Mouse (Mus musculus) T-cell, adult 2 months (primary cell): ENCODE results near the gene Wdr81.

Experiments used
- DNase-seq: peaks from one replicate; pipeline ENCODE4 v3.0.0; 2022; ENCODE audit warnings: low spot score

The Wdr81 gene

DNA sequence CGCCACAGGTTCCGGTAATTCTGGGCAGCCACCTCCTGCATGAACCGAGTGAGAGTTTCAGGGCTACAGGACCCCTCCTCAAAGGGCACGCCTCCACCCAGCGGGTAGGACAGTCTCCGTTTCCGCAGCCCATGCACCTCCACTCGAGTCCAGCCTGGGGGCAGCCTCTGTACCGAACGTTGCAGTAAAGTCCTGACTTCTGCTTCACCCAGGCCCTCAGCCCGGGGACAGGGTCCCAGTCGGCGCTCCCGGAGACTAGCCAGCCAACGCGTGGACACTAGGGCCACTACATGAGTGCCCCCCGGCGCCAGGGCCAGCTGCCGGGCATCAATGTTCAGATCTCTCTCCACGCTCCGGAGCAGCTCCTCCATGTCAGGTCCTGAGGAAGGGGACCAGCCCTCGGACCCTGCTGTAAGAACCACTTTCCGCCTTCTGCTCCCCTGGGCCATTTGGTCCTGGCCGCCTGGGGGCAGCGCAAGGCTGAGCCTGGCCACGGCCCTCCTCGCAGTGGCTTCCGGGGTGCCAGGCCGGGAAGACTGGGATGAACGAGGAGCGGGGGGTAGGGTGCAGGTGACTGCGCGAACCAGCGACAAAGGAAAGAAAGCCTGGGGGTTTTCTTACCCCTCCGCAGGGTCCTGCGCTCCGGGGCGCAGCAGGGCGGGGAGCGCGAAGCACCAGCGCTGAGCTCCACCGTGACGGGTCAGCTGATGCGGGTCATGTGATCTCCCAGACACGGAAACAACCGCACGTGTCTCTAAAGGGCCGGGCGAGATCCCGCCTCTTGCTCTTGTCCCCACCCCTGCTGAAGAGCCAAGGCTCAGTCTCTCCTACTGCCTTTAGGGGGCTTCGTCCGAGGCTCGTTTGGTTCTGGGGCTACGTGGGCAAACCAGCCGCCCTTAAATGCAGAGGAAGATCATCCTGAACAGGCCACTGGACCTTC is at the start of gene Wdr81:
Gene Wdr81, minus strand, starts transcription at position 727 of the 940 bp plus-strand sequence.
- peak; percentile 87 for DNase-seq

DNA sequence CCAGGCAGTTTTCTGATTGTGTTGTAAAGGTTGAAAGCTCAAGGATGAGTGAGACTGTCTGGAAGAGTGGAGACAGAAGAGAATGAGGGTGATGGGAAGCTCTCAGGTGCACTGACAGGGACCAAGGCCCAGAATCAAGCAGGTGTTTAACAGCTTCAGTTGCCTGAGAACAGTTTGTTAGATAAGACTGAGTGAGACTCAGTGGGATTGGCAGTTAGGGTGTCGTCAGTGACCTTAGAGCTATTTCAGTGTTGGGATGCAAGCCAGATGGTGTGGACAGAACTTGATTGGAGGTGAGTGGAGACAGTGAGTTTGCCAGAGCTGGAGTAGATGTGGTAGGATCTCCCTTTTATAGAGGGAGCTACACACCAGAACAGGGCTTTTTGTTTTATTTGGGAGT is 43.6 kb upstream of the Wdr81 start:
- DNase-seq, result no peak

DNA sequence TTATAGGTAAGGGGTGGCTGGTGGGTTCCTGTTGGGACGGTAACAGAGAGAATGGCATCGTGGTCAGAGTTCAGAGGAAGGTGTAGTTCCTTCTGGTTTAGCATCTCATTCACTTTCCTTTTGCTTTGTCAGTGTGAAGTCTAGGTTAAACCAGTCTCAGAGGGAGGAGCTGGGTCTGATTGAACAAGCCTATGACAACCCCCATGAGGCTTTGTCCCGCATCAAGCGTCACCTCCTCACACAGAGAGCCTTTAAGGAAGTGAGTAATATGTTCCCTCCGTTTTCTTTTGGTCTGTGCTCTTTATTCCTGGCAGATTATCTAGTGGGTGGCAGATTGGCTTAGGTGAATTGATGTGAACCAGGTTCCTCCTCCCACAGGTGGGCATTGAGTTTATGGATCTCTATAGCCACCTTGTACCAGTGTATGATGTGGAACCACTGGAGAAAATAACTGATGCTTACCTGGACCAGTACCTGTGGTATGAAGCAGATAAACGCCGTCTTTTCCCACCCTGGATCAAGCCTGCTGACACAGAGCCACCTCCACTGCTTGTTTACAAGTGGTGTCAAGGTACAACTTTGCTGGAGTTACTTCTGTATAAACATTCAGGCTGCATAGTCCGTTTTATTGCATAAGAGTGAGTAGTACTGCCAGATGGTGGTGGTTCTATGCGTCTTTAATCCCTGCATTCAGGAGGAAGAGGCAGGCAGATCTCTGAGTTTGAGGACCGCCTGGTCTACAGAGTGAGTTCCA is 40.0 kb upstream of the Wdr81 start:
- DNase-seq, result no peak

DNA sequence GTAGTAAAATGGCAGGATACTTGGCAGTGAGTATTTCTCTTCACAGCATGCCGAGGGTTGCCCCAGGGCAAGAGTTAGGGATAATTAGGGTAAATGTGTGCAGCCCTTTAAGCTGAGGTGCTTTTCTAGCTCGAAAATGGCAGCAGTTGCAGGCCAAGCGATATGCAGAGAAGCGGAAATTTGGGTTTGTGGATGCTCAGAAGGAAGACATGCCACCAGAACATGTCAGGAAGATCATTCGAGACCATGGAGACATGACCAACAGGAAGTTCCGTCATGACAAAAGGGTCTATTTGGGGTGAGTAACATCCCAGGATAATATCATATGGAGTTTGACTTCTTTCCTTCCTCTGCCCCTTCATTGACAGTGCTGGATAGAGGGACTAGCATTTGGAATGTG is 33.0 kb upstream of the Wdr81 start:
- DNase-seq, result no peak

DNA sequence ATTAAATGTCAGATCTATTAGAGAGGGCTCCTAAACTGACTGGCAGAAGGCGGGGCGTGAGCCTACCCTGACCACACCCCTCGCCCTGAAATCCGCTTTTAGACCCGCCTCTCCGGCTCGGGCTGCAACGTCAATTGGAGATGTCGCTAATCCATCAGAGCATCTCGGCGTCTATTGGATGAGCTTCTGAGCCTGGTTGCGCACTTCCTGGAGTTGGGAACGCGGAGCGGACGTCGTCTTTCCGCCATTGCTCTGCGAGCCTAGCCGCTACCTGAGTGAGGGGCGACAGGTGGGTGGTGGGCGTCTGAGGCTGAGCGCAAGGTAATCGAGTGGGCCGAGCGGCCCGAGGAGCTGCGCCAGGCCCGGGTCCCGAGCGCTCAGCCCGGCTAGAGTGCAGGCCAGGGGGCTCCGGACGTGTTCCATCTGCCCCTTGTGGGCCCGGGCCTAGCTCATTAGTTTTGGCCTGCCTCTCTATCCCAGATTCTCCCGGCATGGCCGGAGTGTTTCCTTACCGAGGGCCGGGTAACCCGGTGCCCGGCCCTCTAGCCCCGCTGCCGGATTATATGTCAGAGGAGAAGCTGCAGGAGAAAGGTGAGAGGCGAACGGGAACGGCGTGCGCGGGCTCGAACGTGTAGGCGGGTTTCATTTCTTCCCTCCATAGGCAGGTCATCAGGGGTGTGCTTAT is 32.2 kb upstream of the Wdr81 start, which contains the start of gene Prpf8:
Gene Prpf8, plus strand, starts transcription at position 216 of the 685 bp plus-strand sequence.
- peak; percentile 97 for DNase-seq

DNA sequence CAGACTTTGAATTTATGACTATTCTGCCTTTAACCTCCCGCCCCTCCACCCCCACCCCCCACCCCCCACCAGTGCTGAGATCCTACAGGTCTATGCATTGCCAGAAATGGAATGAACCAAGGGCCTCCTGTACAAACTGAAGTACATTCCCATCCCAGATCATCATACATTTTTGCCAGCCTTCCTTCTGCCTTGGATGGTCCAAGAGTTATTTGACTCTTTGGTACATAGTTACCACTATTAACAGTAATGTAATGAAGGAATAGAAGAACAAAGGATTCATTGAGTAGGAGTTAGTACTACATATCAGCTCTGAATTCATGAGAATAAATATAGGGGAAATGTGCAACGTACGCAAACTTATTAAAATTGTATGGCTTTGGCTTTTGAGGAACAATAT is 31.7 kb upstream of the Wdr81 start:
- no peak for DNase-seq

DNA sequence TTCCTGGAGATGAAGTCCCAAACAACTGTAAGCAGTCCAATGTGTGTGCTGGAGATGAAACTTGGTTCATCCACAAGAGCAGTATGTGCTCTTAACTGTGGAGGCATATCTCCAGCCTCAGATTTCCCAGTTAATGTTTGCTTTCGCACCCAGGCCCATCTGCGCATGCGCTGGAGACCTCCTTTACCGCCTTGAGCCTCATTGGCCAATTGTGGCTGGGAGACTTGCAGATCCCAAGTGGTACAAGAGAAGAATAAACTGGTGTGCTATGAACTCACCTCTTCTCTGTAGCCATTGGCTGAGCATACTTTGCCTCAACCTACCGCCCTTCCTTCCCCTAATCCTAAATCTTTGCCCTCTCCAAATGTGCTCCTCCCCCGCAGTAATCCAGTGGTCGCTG is 18.9 kb upstream of the Wdr81 start:
- no peak for DNase-seq

DNA sequence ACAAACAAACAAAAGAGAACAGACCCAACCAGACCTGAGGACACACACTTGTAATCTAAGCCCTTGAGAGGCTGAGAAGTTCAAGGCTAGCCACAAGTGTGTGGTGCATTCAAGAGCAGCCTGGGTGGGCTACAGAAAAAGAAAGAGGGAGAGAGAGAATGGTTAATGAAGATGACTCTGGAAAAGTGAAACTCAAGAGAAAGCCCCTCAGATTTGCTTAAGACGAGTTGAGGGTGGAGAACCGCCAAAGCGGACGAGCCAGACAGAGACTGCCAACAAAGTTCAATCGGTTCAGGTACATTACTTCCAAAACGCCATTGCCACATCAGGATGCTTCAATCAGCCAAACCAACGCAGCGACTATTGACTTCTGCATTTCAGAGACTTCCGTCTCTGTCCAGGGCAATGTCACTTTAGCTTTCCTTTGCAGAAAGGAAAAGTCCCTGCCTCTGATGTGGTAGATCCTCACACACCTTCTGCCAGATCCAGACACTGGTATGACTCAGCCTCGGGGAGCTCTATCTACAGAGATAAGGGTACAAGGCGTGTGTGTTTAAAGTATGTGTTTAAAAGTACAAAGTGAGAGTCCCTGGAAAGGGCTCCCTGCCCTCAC is 18.1 kb upstream of the Wdr81 start:
- peak; percentile 60 for DNase-seq

DNA sequence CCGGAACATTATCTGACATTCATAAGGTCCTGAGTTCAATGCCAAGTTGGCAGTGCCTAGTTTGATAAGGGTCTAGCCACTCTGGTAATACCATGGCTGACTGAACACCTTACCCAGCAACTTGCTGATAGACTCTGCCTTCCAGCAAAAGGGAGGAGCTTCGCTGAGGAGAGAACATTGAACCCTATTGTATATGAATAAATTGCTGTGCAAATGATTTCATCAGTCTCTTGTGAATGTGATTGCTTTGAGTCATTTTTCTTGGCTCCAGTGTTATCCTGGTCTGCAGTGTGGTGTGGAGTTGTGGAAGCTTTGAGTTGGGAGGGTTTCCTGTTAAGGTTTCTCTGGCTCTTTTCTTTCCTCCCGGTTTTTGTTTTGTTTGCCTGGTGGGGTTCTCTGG is 16.2 kb upstream of the Wdr81 start:
- no peak for DNase-seq

DNA sequence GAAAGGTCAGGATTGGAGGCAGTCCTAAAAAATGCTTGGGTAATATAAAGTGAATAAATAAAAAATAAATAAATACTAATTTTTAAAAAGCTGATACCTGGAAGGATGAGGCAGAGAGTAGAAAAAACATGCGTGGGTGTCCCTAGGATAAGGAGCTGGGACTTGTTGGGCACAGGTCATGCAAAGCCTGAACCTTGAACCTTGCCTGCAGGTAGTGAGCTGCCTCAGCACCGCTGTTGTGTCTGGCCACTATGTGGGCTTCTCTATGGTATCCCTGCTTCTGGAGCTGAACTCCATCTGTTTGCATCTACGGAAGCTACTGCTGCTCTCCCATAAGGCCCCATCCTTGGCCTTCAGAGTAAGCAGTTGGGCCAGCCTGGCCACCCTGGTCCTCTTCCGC is 14.7 kb upstream of the Wdr81 start:
- no peak for DNase-seq

DNA sequence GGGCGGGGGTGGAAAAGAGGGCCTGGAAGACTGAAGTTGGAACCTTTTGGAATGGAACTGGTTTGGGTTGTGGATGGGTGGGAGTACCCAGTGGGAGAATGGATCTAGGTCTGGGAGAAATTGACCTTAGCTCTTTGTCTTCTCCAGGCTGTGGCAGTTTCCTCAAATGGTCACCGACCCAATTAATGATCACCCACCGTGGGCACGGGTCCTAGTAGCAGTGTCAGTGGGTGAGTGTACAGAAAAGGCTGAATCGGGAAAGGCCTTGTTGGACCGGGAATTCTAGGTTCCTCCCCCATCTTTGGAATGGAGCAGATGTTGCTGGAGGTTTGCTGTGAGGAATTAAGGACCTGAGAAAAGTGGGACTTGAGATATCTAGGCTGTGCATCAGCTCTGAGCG is 13.9 kb upstream of the Wdr81 start:
- no peak for DNase-seq

DNA sequence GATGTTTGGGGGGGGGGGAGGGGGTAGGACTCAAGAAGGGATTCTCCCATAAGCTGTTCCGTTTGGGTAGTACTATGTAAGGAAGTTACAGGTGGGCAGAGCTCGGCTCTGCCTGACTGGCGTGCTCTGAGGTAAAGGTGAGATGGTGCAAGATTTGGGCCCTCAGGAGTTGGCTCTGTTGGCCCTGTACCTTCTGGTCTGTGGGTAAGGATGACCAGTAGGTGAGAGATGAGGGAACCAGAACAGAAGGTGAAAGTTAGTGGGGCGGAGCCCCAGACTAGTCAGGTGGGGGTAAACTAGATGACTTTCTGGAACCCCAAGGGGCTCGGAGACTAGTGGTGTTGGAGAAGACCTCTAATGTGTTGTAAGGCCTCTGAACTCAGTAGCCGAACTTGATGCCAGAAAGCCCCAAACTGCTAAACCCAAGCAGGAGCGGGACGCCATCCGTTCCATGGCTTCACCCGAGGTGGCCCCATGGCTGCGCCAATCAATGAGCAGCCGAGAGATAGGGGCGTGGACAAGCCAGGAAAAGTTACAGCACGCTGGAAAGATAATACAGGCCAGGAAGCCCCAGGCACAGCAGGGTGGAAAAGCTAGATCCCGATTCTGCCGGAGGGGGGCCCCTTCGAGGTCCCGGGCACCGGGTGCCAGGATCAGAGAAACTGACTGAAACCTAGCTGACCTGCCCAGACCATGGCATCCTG is 13.1 kb upstream of the Wdr81 start:
- no peak for DNase-seq

DNA sequence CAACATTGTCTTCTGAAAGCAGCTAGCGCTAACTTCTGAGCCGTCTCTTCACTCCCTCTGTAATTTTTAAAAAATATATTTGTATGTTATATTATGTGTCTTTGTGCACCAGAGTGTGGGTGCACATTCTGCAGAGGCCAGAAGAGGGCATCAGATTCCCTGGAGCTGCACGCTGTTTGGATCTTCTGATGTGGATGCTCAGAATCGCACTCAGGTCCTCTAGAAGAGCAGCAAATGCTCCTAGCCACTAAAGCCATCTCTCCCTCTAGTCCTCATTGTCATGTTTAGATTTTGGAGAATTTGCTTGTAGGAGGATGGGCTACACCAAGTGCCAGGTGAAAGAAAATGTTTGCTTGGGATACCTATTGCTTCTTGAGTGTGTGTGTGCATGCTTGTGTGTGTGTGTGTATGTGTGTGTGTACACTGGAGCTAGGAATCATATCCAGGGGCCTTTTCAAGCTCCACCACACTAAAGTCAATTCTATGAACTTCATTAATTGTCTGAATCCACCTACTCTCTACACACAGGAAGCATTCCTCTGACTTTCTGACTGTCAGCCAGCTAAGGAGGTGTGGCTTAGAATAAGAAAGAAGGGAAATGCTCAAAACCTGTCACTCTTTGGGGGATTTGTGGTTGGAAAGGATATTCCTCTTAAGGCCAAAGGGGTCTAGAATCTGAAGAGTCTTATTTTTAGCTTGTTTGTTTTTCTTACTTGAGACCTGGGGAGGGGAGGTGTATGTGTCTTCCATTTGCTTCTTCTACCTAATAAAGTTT is 12.4 kb upstream of the Wdr81 start:
- no peak for DNase-seq

DNA sequence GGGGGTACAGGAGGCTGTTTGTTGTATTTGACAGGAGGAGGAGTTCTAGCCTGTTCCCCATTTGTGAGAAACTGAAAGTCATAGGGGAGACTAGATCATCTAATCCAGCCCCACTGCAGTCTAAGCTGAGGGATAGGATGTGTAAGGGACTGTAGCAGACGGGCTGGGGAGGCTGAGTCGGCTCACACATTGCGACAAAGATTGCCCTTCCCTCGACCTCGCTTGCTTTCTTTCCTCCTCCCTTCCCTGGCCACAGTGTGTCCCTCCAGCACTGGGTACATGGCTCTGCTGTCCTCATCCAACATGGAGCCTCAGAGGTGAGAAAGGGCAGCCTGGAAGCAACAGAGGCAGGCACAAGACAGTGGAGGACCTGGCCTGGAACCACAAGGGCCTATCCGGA is 10.5 kb upstream of the Wdr81 start:
- DNase-seq, result no peak

DNA sequence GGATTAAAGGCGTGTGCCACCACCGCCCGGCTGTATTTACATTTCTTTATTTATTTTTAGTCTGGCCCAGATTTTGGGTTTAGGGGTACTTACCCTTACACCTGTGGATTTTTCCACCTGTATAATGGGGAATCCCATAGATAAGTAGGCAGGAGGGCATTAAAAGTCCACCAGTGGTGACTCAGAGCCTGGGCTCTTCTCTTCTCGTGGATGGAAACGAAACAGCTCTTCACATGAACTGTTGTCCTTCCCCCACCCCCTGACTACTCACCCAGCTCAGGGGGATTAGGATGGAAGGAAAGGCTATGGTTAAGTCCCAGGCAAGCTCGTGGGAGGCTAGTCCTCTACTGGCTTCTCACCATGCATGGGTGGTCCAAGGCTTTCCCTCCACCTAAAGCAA is 9.9 kb upstream of the Wdr81 start:
- no peak for DNase-seq

DNA sequence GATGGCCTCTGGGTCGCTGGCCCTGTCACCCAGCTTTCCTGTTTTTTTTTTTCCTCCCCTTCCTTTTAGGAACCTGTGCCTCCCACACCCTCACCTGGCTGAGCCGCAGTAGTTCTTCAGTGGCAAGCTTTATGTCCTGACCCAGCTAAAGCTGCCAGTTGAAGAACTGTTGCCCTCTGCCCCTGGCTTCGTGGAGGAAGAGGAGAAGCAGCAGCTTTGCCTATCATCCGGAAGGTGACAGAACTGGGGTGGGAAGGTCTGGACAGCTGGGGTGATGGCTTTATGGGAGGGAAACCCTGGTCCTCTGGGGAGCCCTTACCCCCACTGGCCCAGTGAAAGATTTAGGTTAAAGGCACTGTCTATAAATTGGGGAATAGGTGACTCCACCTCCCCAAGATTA is 9.1 kb upstream of the Wdr81 start:
- DNase-seq, result no peak

DNA sequence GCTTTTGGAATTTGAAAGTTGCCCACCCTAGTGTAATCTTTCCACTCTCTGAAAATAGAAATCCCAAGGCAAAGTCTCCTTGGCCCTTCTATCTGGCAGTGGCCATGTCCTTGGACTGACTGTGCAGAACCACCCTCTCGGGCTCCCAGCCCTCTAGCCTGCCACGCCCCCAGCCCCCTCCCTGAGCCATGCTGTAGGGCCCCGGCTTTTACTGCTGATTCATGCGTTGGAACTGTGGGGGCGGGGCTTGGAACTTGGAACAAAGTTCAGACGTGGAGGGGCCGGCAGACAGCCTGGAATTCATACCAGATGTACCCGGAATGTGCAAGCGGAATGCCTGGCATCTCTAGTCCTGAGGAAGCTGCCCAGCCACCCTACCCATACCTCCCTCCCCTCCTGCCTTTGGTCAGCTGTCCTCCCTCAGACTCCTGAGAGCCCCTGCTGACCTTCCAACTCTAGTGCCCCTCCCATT is 8.4 kb upstream of the Wdr81 start:
- no peak for DNase-seq

DNA sequence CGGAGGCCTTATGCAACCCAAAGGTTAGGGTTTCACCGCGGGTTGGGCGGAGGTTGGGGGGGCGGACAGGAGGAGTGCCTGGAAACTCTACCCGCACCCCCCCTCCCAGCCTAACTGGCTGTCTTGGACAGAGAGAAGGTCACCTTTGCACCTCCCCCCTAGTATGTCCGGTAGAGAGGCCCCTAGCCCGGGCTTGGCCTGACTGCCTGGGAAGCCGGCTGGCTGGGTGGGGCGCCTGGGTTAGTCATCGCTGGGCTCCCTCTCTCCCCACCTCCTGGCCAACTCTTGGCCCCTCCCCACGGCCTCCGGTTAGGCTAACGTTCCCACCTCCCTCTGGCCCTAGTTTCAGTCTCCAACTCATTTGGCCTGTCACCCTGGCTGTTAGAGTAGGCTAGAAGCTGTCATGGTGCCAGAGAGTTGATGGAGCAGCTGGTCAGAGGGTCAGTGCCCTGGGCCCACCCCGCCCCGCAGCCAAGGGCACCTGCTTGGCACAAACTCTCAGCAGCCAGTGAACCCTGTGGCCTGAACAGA is 7.8 kb upstream of the Wdr81 start:
- DNase-seq, result peak; percentile 28

DNA sequence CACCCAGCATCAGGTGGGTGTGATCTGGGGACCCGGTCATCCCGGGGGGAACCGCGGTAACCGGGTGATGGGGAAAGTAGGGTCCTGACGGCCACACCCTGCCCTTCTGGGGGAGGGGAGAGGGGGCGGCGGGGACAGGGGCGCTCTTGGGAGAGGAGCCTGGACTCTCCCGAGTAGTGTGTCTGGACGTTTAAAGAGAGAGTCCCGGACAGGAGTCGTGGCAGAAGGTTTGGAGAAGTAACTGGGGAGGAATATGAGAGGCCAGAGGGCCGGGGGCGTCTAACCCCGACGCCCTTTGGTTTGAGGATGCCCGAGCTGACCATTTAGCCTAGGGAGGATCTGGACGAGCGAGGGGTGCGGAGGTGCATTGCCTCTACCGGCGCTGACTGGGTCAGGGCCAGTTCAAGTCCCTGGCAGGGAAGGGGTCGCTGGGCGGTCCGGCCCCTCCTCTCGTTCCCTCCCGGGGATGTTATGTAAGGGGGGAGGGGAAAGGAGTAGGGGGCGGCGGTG is 7.3 kb upstream of the Wdr81 start:
- DNase-seq, result no peak
